Mouse (Mus musculus) mesoderm, embryonic 11.5 days (tissue): ENCODE measurements at regions not wholly inside any gene's neighbourhood (a gene's known extent, or its start where the extent isn't known, plus 50 kb on each side); places are given as distances from the start of the nearest gene placed in this dataset.

ENCODE experiments used
- DNase-seq: peaks from one replicate; pipeline ENCODE4 v3.0.0-alpha.2; 2012; ENCODE audit warnings: low read depth, low spot score

- no peak for DNase-seq
These were observed 82.2 kb upstream of the Elovl6 start for GRCm38 (mm10) chr3:129449928-129450327.

- no peak for DNase-seq
These were observed 81.5 kb upstream of the Elovl6 start for GRCm38 (mm10) chr3:129450671-129451070.

- no peak for DNase-seq
These were observed 62.1 kb upstream of the Elovl6 start for GRCm38 (mm10) chr3:129470088-129470487.

- no peak for DNase-seq
These were observed 60.8 kb upstream of the Elovl6 start for GRCm38 (mm10) chr3:129471332-129471731.

GRCm38 (mm10) chr3:129472008-129472407 lies 60.1 kb upstream of the Elovl6 start:
- DNase-seq: no peak

- no peak for DNase-seq
These were observed 57.7 kb upstream of the Elovl6 start for GRCm38 (mm10) chr3:129474451-129474850.

- DNase-seq: no peak
These were observed 55.9 kb upstream of the Elovl6 start for GRCm38 (mm10) chr3:129476250-129476649.

GRCm38 (mm10) chr3:129478093-129478492 lies 54.1 kb upstream of the Elovl6 start:
- DNase-seq: no peak

GRCm38 (mm10) chr3:129481293-129481692 lies 50.9 kb upstream of the Elovl6 start:
- no peak for DNase-seq
